Mouse (Mus musculus): Measurements from ENCODE around the gene Ggt6.
"Not testable (repeated sequence)": the region's sequence is repeated elsewhere in the genome, so short reads cannot be mapped to it uniquely, and the experiment has no call there.

Ggt6 gene

GRCm38 (mm10) chr11:72410521-72411092 lies 24.7 kb upstream of the Ggt6 start:
- DNase-seq (ENCODE audit: low read depth, low spot score): no peak

- DNase-seq (ENCODE audit: low read depth, low spot score): peak; percentile 72
Measured at GRCm38 (mm10) chr11:72411093-72411921, 24.0 kb upstream of the Ggt6 start, which contains the start of gene Smtnl2. Gene Smtnl2, minus strand, starts transcription at chr11:72411713.

GRCm38 (mm10) chr11:72411945-72412344 lies 23.4 kb upstream of the Ggt6 start:
- DNase-seq (ENCODE audit: low read depth, low spot score): no peak

- no peak for DNase-seq (ENCODE audit: low read depth, low spot score)
Measured at GRCm38 (mm10) chr11:72413016-72413415, 22.3 kb upstream of the Ggt6 start.

- DNase-seq (ENCODE audit: low read depth, low spot score): no peak
Measured at GRCm38 (mm10) chr11:72413601-72414190, 21.6 kb upstream of the Ggt6 start.

- no peak for DNase-seq (ENCODE audit: low read depth, low spot score)
Measured at GRCm38 (mm10) chr11:72415155-72415554, 20.2 kb upstream of the Ggt6 start.

GRCm38 (mm10) chr11:72416666-72417065 lies 18.7 kb upstream of the Ggt6 start:
- no peak for DNase-seq (ENCODE audit: low read depth, low spot score)

- DNase-seq (ENCODE audit: low read depth, low spot score): no peak
Measured at GRCm38 (mm10) chr11:72417376-72417775, 17.9 kb upstream of the Ggt6 start.

- no peak for DNase-seq (ENCODE audit: low read depth, low spot score)
Measured at GRCm38 (mm10) chr11:72418227-72418626, 17.1 kb upstream of the Ggt6 start.

- no peak for DNase-seq (ENCODE audit: low read depth, low spot score)
Measured at GRCm38 (mm10) chr11:72419006-72419405, 16.3 kb upstream of the Ggt6 start.

- no peak for DNase-seq (ENCODE audit: low read depth, low spot score)
Measured at GRCm38 (mm10) chr11:72420460-72421122, 14.7 kb upstream of the Ggt6 start.

GRCm38 (mm10) chr11:72421518-72422278 lies 13.6 kb upstream of the Ggt6 start:
- no peak for DNase-seq (ENCODE audit: low read depth, low spot score)

GRCm38 (mm10) chr11:72423686-72424085 lies 11.6 kb upstream of the Ggt6 start:
- no peak for DNase-seq (ENCODE audit: low read depth, low spot score)

GRCm38 (mm10) chr11:72425201-72425600 lies 10.1 kb upstream of the Ggt6 start:
- DNase-seq (ENCODE audit: low read depth, low spot score): no peak

GRCm38 (mm10) chr11:72426884-72427283 lies 8.4 kb upstream of the Ggt6 start:
- DNase-seq (ENCODE audit: low read depth, low spot score): no peak

- DNase-seq (ENCODE audit: low read depth, low spot score): peak; percentile 49
Measured at GRCm38 (mm10) chr11:72428694-72429093, 6.6 kb upstream of the Ggt6 start.

GRCm38 (mm10) chr11:72429288-72429690 lies 6.0 kb upstream of the Ggt6 start:
- peak; percentile 69 for DNase-seq (ENCODE audit: low read depth, low spot score)

GRCm38 (mm10) chr11:72430311-72431068 lies 4.8 kb upstream of the Ggt6 start:
- not testable (repeated sequence) for DNase-seq (ENCODE audit: low read depth, low spot score)

GRCm38 (mm10) chr11:72435694-72436045 lies 344 bp downstream of the Ggt6 start:
- DNase-seq (ENCODE audit: low read depth, low spot score): no peak

GRCm38 (mm10) chr11:72436271-72436670 lies 945 bp downstream of the Ggt6 start:
- DNase-seq (ENCODE audit: low read depth, low spot score): no peak

All from embryo, embryonic 11.5 days (tissue).